Mouse (Mus musculus) left cerebral cortex, adult 9 months (tissue): ENCODE measurements at regions not wholly inside any gene's neighbourhood (a gene's known extent, or its start where the extent isn't known, plus 50 kb on each side); places are given as distances from the start of the nearest gene placed in this dataset.

Source experiments
- DNase-seq, 2 experiments: peaks; one replicate each; pipeline ENCODE4 v3.0.0; 2022; ENCODE audit warnings: low spot score in 2 of 2

DNA sequence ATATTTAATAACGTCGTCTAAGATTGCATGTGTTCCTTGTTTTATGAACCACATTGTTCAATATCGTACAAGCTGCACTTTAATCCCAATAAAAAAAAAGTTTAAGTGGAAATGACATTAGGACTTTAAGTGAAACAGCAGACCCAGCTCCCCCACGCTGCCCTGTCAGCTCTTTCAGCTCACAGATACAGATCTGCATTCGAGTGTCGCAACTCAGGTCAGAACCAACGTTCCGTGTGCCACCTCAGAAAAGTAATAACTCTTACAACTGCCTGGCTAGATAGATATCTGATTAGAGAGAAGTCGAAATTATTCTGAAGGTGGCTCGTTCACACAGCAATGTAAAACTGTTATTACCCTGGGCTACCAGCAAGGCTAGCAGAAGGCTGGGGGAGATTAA lies 364.0 kb upstream of the Dach1 start:
- no peak for DNase-seq

DNA sequence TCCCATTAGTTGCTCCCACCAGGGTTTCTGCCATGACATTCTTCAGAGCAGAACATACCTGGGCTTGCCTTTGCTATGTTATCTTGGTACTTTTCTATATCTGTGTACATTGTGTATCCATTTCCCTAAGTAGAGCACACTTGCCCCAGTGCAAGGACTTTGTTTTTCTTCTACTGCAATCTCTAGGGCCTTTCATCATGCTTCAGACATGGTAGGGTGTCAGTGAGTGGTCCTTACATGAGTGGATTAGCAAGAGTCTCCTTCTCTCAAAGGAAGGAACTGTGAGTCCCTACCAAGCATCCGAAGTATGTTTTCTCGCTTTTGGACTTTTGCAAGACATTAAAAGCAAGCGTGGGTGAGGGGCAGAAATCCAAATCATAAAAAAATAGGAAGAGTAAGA lies 351.4 kb upstream of the Dach1 start:
- DNase-seq: no peak

DNA sequence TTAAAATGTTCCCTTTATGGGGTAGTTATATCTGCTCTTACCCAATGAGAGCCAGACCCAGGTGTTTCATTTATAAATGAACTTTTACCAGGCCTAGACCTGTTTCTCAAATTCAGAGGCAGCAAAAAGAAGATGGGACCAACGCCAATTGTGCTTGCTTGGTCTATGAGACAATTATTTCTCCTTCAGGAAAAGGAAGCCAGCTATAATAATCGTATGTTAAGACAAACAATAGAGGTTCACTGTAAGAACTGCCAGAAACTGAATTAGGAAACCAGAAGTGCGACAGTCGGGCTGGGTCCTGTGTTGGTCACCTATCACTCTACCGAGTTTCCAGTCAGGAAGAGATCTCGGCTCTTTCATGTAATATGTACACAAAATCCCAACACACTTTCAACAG lies 335.8 kb upstream of the Dach1 start:
- no peak for DNase-seq

GRCm38 (mm10) chr14:98477416-98477815 lies 307.9 kb upstream of the Dach1 start:
- no peak for DNase-seq

- DNase-seq: no peak
Measured at GRCm38 (mm10) chr14:98471803-98472509, 302.4 kb upstream of the Dach1 start.

DNA sequence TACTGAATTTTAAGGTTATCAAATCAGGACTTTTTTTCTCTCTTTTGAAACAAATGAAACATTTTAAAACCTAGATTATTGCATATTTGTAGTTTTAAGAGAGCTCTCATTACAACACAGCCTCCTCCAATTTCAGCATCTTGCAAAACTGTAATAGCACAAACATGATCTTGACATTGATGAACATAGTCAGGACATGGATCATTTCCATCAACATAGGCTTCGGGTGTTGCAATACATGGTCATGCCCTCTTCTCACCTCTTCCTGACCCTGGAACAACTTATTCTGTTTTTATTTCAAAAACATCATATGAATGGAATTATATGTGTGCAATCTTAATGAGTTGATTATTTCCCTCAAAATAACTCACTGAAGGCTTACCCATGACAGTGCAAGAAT lies 284.9 kb upstream of the Dach1 start:
- no peak for DNase-seq

DNA sequence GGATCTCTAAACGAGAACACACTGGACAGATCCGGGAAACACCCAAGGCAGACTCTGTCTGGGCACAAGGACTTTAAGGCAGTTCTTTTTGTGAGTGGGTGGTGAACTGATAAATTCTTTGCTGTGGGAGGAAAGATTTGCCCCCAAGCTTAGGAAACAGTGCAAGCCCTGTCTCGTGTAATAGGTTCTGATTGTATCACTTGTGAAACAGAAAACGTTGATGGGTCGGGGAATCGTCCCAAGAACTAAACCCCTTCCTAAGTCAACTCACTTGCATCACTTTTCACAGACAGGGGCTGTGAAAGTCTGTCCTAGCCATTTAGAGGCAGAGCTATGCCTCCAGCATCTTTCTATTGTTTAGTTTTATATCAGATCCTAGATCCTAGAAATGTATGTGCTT lies 282.6 kb upstream of the Dach1 start:
- no peak for DNase-seq

- DNase-seq: no peak
Measured at GRCm38 (mm10) chr14:98449568-98449967, 280.0 kb upstream of the Dach1 start.

DNA sequence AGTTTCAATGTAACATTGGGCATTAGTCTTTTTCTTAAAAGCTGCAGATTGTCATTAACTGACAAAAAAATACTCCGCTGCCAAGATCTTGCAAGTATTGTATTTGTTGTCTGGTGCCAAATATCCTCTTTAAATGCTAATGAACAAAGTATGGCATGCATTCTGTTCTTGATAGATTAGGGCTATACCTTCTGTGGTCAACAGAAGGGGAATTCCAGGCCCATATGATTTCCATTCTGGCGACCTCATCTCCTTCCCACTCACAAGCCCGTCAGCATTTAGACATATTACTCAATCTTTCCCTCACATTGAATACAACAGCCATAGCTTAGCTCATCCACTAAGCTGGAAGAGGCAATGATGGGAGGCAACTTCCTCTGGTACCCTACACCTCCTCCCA lies 272.8 kb upstream of the Dach1 start:
- DNase-seq: no peak

- no peak for DNase-seq
Measured at GRCm38 (mm10) chr14:98441954-98442353, 272.4 kb upstream of the Dach1 start.

GRCm38 (mm10) chr14:98431959-98432358 lies 262.4 kb upstream of the Dach1 start:
- no peak for DNase-seq

GRCm38 (mm10) chr14:98417719-98418118 lies 248.2 kb upstream of the Dach1 start:
- DNase-seq: no peak

- DNase-seq: no peak
Measured at GRCm38 (mm10) chr14:98414201-98414600, 244.6 kb upstream of the Dach1 start.

DNA sequence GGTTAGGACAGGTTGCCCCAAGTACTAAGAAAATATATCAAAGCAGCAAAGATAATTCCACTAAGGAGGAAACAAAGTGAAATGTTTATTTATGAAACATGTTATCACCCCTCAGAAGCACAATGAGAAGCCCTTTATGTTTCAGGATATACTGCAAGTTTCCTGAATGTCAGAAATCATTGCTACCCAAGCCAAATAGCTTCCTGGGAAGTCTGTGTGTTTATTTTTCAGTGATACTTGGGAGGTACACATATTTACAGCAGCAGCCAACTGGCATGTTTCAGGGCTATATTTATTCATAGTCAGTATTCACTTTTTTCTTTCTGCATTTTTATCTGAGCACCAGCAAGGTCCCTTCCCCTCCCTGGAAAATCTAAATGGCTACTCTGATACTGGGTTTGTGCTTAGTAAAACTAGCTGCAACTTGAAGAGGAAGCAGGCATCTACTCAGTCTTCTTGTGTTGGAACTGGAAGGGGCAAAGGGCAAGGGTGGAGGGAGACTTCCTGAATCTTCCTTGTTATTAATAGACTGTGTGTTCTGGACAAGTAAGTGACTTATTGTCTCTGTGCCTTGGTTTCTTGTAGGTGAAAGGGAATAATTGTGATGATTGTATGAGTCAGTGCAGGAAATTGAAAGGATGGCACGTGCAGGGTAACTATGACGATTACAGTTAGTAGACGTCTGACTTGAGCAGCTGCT lies 236.5 kb upstream of the Dach1 start:
- DNase-seq: no peak

- DNase-seq: no peak
Measured at GRCm38 (mm10) chr14:98404026-98404425, 234.5 kb upstream of the Dach1 start.

DNA sequence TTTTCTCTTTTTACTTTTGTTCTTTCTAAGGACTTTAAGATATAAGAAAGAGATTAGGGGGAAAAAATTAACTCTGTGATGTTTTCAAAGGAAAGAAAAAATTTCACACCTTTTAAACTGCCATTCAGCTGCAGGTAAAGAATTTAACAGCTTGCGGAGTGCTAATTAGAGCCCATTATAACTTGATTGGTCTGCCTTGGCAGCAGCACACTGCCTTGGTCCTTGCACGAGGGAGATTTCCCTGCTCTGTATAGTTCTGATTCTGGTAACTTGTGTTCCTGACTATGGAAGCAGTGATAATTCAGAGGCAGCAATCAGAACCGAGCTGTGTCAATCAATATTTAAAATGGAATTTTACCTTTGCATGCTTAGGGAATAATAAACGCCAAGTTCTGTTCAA lies 218.3 kb upstream of the Dach1 start:
- DNase-seq: no peak
